Mouse (Mus musculus) B cell, adult 67 days (primary cell): ENCODE measurements around the gene Hook2. TPM values are rescaled to one million over a fixed set of nuclear protein-coding genes. Genes with fewer than 3 reads are reported as not detected.

Experiments used
- total RNA-seq, 2 experiments: library from RNA; stranded (reverse); gene quantifications; 4 replicates each; pipeline ENCODE4 v1.2.4; 2023

Hook2 gene
- 1 to 10 TPM; 6.2 to 7.5 TPM for total RNA-seq

DNA sequence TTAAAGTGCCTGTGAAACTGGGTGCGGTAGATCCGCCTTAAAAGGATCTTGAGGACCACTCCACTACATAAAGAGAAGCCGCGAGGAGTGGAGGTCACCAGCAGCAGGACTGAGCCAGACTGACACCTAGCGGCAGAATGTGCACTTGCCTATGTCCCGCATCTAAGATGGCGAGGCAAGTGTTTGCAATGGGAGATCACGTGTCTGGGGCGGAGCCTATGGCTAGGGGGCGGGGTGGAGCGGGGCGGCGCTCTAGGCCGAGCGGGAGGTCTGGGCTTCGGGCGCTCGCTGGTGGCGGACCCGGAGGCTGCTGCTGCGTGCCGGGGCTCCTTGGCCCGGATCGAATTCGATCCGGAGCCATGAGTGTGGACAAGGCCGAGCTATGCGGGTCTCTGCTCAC is at the start of gene Hook2:
Gene Hook2 (plus strand): TSS at position 255 of the 400 bp plus-strand sequence.

DNA sequence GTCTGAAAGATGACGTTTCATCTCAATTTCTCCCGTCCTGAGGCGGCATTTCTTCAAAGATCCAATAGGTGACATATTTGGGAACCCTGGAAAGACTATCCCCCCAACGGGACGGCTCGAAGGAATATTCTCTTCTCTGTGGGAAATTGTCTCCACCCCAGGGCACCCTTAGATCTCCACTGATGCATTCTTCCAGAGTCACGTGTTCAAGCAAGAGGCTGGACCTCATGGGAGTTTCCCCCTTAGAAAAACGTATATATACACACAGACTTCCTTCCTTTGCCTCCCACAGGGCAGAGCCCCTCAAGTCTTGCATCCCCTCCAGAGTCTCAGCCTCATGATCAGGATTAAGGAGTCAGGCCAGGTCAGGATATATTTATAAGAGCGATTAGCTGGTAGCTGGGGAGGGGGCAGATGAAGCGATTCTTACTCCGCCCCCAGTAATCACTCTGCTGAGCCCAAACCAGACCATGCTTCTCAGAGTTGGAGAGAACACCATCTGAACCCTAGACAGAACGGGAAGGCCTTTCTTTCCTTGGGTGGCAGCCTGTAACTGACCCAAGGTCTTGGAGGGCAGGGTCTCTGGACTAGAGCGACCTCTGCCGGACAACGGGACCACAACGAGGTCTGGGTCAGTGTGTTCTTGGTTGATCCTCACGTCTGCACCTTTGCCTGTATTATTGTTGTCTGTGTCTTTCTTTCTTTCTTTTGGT is 43.7 kb upstream of the Hook2 start, which contains the start of gene Rtbdn:
Gene Rtbdn (plus strand): TSS at position 464 of the 713 bp plus-strand sequence.

DNA sequence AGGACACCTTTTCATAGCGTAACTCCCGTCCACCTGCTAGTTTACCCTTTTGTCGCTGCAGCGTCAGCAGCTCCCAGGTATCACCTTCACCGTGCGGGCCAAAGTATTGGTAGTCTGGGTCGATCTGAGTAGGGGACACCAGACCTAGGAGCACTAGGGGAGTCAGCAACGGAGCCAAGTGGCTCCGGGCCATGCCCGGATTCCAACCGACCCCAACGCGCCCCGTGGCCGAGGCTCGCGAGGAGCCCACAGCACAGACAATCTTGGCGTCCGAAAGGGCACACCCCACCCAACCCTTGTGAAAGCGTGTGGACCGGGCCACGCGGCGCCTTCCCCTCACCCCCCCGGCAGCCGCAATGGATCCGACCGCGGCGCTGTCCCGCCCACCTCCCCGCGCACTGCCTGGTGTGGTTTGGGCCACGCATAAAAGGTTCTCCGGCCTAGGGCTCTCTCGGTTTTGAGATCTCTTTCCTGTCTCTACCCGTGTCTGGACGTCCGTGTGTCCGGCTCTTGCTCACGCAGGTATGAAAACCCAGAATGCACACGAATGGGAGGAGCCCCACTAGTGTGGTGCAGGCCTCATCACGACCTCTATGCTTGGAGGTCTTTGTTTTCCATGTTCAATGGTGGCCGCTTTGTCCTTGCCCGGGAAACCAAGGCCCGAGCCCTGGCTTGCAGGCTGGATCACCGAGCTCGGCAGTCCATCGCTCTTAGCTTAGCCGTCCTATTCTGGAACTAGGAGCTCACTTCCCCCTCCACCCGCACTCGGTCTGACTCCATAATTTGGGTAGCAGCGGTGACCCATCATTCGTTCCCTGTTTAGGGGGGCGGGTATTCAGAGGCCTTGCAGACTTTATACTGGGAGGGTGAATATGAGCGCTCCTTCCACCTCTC is 20.9 kb upstream of the Hook2 start, which contains the start of the genes Gm49661, Prdx2 and Rnaseh2a:
Gene Gm49661 (minus strand): TSS at position 193 of the 894 bp plus-strand sequence.
Gene Prdx2 (plus strand): TSS at position 347 of the 894 bp plus-strand sequence.
Gene Rnaseh2a (minus strand): TSS at position 527 of the 894 bp plus-strand sequence.

DNA sequence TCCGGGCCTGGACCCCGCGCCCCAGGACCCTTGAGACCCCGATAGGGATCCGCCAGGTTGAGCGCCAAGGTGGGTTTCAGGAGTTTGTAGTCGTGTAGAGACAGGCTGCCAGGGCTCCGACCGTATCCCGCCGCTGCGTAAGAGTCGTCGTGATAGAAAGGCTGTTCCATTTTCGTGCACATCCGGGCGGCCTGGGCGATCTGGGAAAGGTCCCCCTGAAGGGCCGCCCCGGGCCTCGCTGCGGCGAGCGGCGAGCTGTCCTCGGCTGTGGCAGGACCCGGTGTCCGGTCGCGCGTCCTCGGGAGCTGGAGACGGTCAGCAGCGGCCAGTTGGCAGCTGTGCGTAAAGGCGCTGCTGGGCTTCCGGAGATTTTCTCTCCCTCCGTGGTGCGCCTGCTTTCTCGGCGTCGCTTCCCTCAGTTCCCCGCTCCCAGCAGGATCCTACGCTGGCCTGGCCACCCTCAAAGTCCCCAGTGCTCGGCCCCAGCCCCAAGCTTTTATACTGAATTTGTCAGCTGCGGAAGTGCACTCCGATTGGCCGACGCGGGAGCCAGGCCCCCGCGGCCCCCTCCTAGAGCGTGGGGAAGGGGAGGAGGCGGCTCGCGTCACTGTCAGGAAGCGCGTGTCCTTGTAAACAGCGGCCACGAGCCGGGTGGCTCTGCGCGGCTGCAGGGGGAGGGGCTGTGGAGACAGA is 12.0 kb upstream of the Hook2 start, which contains the start of gene Junb:
Gene Junb (minus strand): TSS at position 471 of the 693 bp plus-strand sequence.

DNA sequence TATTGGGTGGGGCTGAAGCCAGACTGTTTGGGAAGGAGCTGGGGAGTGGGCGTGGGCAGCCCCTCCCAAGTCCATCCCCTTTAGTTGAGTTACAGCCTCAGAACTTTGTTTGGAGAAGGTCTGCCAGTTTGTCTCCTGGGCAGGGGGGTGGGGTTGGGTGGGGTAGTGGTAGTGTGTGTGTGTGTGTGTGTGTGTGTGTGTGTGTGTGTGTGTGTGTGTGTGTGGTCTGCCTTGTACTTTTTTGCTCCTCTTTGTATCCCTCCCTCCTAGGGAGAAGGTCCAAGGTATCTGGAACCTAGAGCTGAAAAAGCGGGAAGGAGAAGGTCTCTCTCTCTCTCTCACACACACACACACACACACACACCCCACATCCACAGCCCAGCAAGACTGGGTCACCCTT is 24.0 kb downstream of the Hook2 start, which contains the start of gene Best2:
Gene Best2 (minus strand): TSS at position 101 of the 400 bp plus-strand sequence.

DNA sequence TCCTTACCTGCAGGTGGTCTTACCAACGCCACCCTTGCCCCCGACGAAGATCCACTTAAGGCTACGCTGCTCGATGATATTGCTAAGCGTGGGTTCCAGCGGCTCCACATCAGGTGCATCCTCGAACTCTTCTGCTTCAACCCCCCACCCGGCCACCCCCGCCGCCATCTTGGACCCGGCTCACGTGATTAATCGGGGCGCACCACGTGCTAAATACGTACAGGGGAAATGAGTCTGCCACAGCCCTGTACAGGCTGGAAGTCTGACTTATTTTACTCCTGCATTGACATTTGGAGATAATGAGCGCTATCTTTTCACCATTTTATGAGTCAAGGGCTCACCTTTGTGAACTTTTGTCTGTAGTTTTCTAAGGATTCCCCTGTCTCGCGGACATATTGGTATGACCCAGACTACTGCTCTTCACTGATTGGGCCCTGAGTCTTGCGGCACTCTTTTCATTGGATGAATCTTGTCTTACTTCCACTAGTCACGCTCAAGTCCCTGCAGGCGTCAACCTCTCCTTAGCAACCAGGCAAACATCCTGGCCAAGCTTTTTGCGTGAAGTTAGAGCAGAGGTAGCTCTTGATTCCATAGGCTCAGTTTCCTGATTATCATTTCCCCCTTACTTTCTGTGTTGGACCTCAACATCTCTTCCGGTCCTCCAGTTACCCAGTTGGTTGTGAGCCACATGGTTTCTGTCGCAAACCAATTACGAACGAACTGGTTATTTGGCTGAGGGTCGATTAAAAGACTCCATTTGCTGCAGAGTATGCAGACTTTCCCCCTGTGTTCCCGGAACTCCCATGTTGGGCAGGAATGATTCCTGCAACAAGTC is 34.9 kb downstream of the Hook2 start, which contains the start of gene Asna1:
Gene Asna1 (minus strand): TSS at position 184 of the 835 bp plus-strand sequence.

GRCm38 (mm10) chr8:85026670-85027515 is 36.5 kb downstream of the Hook2 start, which contains the start of gene Trir:
Trir (plus strand) TSS chr8:85026823.

DNA sequence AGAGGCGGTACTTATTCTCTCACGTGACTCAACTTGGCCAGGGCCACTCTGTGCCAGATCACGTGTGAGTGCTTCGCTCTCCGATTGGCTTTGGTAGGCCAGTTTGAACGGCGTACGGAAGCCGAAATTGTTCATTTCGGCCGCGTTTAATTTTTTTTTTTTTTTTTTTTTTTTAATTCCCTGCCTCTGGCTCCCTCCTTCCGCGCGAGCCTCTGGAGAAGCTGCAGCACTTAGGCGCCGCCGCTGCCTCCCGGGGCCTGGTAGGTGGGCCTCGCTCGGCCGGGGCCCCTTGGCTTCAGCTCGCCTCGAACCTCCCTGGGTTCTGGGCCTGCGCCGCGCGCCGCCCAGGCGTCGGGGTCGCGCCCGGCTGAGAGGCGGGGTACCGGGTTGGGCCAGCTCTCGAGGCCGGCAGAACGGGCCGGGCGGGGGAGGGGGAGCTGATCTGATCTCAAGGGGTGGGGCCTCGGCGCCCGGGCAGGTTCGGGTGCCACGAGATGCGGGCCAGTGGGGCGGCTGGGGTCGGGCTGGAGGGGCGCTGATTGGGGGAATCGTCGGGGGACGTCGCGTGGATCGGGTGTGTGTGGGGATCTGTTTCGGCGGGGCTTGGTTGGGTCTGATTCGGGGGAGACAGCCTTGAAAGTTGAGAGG is 46.4 kb downstream of the Hook2 start, which contains the start of gene Tnpo2:
Gene Tnpo2 (plus strand): TSS at position 198 of the 648 bp plus-strand sequence.

Other genes with a start within 250 kb of the Hook2 start
- 1 to 10 TPM; 2.1 to 3.5 TPM for gene Nfix, start 190.3 kb upstream of the Hook2 start, total RNA-seq
- 1 to 10 TPM; 3.7 TPM for gene Dand5, start 167.8 kb upstream of the Hook2 start, total RNA-seq
- gene Gadd45gip1, start 159.1 kb upstream of the Hook2 start, total RNA-seq: 10 to 100 TPM; 11.6 to 15.1 TPM
- gene Rad23a, start 149.9 kb upstream of the Hook2 start, total RNA-seq: 10 to 100 TPM; 50.4 to 66.1 TPM
- gene Calr, start 143.7 kb upstream of the Hook2 start, total RNA-seq: 100 to 1,000 TPM; 565 to 613 TPM
- gene Farsa, start 133.6 kb upstream of the Hook2 start, total RNA-seq: 10 to 100 TPM; 77.3 to 81.2 TPM
- gene Syce2, start 118.5 kb upstream of the Hook2 start, total RNA-seq: 1 to 10 TPM; 5.8 to 8.6 TPM
- 10 to 100 TPM; 22.0 to 32.9 TPM for gene Gcdh, start 96.7 kb upstream of the Hook2 start, total RNA-seq
- gene Klf1, start 88.7 kb upstream of the Hook2 start, total RNA-seq: not detected
- 10 to 100 TPM; 62.8 to 69.8 TPM for gene Dnase2a, start 82.0 kb upstream of the Hook2 start, total RNA-seq
- under 1 TPM; 0.30 to 0.32 TPM for gene Mast1, start 53.2 kb upstream of the Hook2 start, total RNA-seq
- gene Rtbdn, start 43.6 kb upstream of the Hook2 start, total RNA-seq: not detected
- not detected for gene Gm49661, start 21.2 kb upstream of the Hook2 start, total RNA-seq
- gene Prdx2, start 21.0 kb upstream of the Hook2 start, total RNA-seq: 10 to 100 TPM; 49.2 to 58.7 TPM
- 10 to 100 TPM; 35.8 to 48.7 TPM for gene Rnaseh2a, start 20.8 kb upstream of the Hook2 start, total RNA-seq
- 1,000 to 10,000 TPM in 1 of 2 experiments, 100 to 1,000 TPM in 1; 703 to 1,140 TPM for gene Junb, start 11.9 kb upstream of the Hook2 start, total RNA-seq
- not detected for gene Best2, start 23.9 kb downstream of the Hook2 start, total RNA-seq
- 10 to 100 TPM; 74.7 to 77.8 TPM for gene Asna1, start 34.7 kb downstream of the Hook2 start, total RNA-seq
- 100 to 1,000 TPM; 207 to 213 TPM for gene Trir, start 36.2 kb downstream of the Hook2 start, total RNA-seq
- 10 to 100 TPM; 43.3 to 52.5 TPM for gene Tnpo2, start 46.3 kb downstream of the Hook2 start, total RNA-seq
- gene Fbxw9, start 69.5 kb downstream of the Hook2 start, total RNA-seq: 10 to 100 TPM; 12.4 to 17.5 TPM
- not detected for gene Gm5741, start 77.4 kb downstream of the Hook2 start, total RNA-seq
- gene Dhps, start 81.2 kb downstream of the Hook2 start, total RNA-seq: 100 to 1,000 TPM; 112 to 143 TPM
- gene Wdr83os, start 90.1 kb downstream of the Hook2 start, total RNA-seq: 10 to 100 TPM; 43.3 to 49.1 TPM
- gene Wdr83, start 90.7 kb downstream of the Hook2 start, total RNA-seq: 10 to 100 TPM; 15.8 to 22.6 TPM
- gene Man2b1, start 92.7 kb downstream of the Hook2 start, total RNA-seq: 100 to 1,000 TPM; 166 to 174 TPM
- under 1 TPM; 0.30 to 0.35 TPM for gene Zfp791, start 132.5 kb downstream of the Hook2 start, total RNA-seq
- gene Cks1brt, start 161.3 kb downstream of the Hook2 start, total RNA-seq: not detected
- gene Olfr371, start 235.4 kb downstream of the Hook2 start, total RNA-seq: not detected